Mouse (Mus musculus): ENCODE measurements around the gene Mybl2. TPM values are rescaled to one million over a fixed set of nuclear protein-coding genes. Genes with fewer than 3 reads are reported as not detected.

The Mybl2 gene
- polyA plus RNA-seq, 1 experiment = 5.6 TPM

GRCm38 (mm10) chr2:163032622-163033021, 21.9 kb upstream of the Mybl2 start:
- H3K36me3 ChIP-seq (ENCODE audit: control insufficient read depth, insufficient read depth) = peaks cover 58% of the 10 kb centered on the region
- no peaks in the 10 kb centered on the region for H3K79me2 ChIP-seq (ENCODE audit: control insufficient read depth, insufficient read depth)
- no peak overlapping the region for H3ac ChIP-seq (ENCODE audit: control insufficient read depth, insufficient read length)
- no peak overlapping the region for H3K4me3 ChIP-seq
- no peaks in the 10 kb centered on the region for H3K27me3 ChIP-seq (ENCODE audit: control insufficient read depth, insufficient read depth, insufficient read length)
- TF ChIP-seq MYOG (IDR thresholded peaks at IDR 0.05; ENCODE audit: control insufficient read depth in 1 of 3, insufficient read depth in 1 of 3, insufficient read length in 2 of 3, low read depth in 2 of 3) (no peak), SRF (IDR thresholded peaks at IDR 0.05; ENCODE audit: control insufficient read depth, insufficient read length, low read depth) (no peak), MAX (IDR thresholded peaks at IDR 0.05; ENCODE audit: low read depth) (no peak), CEBPB (IDR thresholded peaks at IDR 0.05; ENCODE audit: insufficient read depth, poor library complexity, severe bottlenecking) (no peak), TCF12 (IDR thresholded peaks at IDR 0.05; ENCODE audit: insufficient read depth, poor library complexity, severe bottlenecking) (no peak), POLR2A (IDR thresholded peaks at IDR 0.05; ENCODE audit: insufficient read length, low read depth) (no peak), E2F4 (IDR thresholded peaks at IDR 0.05; ENCODE audit: insufficient read depth) (no peak), USF1 (IDR thresholded peaks at IDR 0.05; ENCODE audit: low read depth) (no peak), POLR2AphosphoS2 (IDR thresholded peaks at IDR 0.05; ENCODE audit: insufficient read length, low read depth) (no peak), MYOD1 (IDR thresholded peaks at IDR 0.05; ENCODE audit: control insufficient read depth in 1 of 3, insufficient read length in 2 of 3, low read depth in 2 of 3) (no peak), REST (IDR thresholded peaks at IDR 0.05; ENCODE audit: insufficient read depth, insufficient read length) (no peak), TCF3 (IDR thresholded peaks at IDR 0.05; ENCODE audit: insufficient read length, low read depth) (no peak)
- H3K4me2 ChIP-seq (ENCODE audit: low read depth) = no peak overlapping the region

GRCm38 (mm10) chr2:163039940-163040339, 14.5 kb upstream of the Mybl2 start:
- TF ChIP-seq MAX (IDR thresholded peaks at IDR 0.05; ENCODE audit: low read depth) (no peak), MYOG (IDR thresholded peaks at IDR 0.05; ENCODE audit: control insufficient read depth in 1 of 3, insufficient read depth in 1 of 3, insufficient read length in 2 of 3, low read depth in 2 of 3) (no peak), POLR2AphosphoS2 (IDR thresholded peaks at IDR 0.05; ENCODE audit: insufficient read length, low read depth) (no peak), E2F4 (IDR thresholded peaks at IDR 0.05; ENCODE audit: insufficient read depth) (no peak), MYOD1 (IDR thresholded peaks at IDR 0.05; ENCODE audit: control insufficient read depth in 1 of 3, insufficient read length in 2 of 3, low read depth in 2 of 3) (no peak), REST (IDR thresholded peaks at IDR 0.05; ENCODE audit: insufficient read depth, insufficient read length) (no peak), CEBPB (IDR thresholded peaks at IDR 0.05; ENCODE audit: insufficient read depth, poor library complexity, severe bottlenecking) (no peak), POLR2A (IDR thresholded peaks at IDR 0.05; ENCODE audit: insufficient read length, low read depth) (no peak), SRF (IDR thresholded peaks at IDR 0.05; ENCODE audit: control insufficient read depth, insufficient read length, low read depth) (no peak), USF1 (IDR thresholded peaks at IDR 0.05; ENCODE audit: low read depth) (no peak), TCF3 (IDR thresholded peaks at IDR 0.05; ENCODE audit: insufficient read length, low read depth) (no peak), TCF12 (IDR thresholded peaks at IDR 0.05; ENCODE audit: insufficient read depth, poor library complexity, severe bottlenecking) (no peak)
- peaks cover 29% of the 10 kb centered on the region for H3K36me3 ChIP-seq (ENCODE audit: control insufficient read depth, insufficient read depth)

GRCm38 (mm10) chr2:163048125-163048524, 6.4 kb upstream of the Mybl2 start:
- Histone ChIP-seq H3K36me3 (ENCODE audit: control insufficient read depth, insufficient read depth) (peaks cover 22% of the 10 kb centered on the region), H3ac (ENCODE audit: control insufficient read depth, insufficient read length) (no peak overlapping the region), H3K4me2 (ENCODE audit: low read depth) (no peak overlapping the region), H3K27me3 (ENCODE audit: control insufficient read depth, insufficient read depth, insufficient read length) (no peaks in the 10 kb centered on the region), H3K79me2 (ENCODE audit: control insufficient read depth, insufficient read depth) (no peaks in the 10 kb centered on the region), H3K4me3 (no peak overlapping the region)
- TF ChIP-seq TCF12 (IDR thresholded peaks at IDR 0.05; ENCODE audit: insufficient read depth, poor library complexity, severe bottlenecking) (no peak), CEBPB (IDR thresholded peaks at IDR 0.05; ENCODE audit: insufficient read depth, poor library complexity, severe bottlenecking) (no peak), REST (IDR thresholded peaks at IDR 0.05; ENCODE audit: insufficient read depth, insufficient read length) (no peak), POLR2AphosphoS2 (IDR thresholded peaks at IDR 0.05; ENCODE audit: insufficient read length, low read depth) (no peak), MYOG (IDR thresholded peaks at IDR 0.05; ENCODE audit: control insufficient read depth in 1 of 3, insufficient read depth in 1 of 3, insufficient read length in 2 of 3, low read depth in 2 of 3) (no peak), MAX (IDR thresholded peaks at IDR 0.05; ENCODE audit: low read depth) (no peak), MYOD1 (IDR thresholded peaks at IDR 0.05; ENCODE audit: control insufficient read depth in 1 of 3, insufficient read length in 2 of 3, low read depth in 2 of 3) (no peak), POLR2A (IDR thresholded peaks at IDR 0.05; ENCODE audit: insufficient read length, low read depth) (no peak), TCF3 (IDR thresholded peaks at IDR 0.05; ENCODE audit: insufficient read length, low read depth) (no peak), E2F4 (IDR thresholded peaks at IDR 0.05; ENCODE audit: insufficient read depth) (no peak), SRF (IDR thresholded peaks at IDR 0.05; ENCODE audit: control insufficient read depth, insufficient read length, low read depth) (no peak), USF1 (IDR thresholded peaks at IDR 0.05; ENCODE audit: low read depth) (no peak)

More at GRCm38 (mm10) chr2:163039940-163040339, 14.5 kb upstream of the Mybl2 start:
- Histone ChIP-seq H3ac (ENCODE audit: control insufficient read depth, insufficient read length) (no peak overlapping the region), H3K4me2 (ENCODE audit: low read depth) (no peak overlapping the region), H3K27me3 (ENCODE audit: control insufficient read depth, insufficient read depth, insufficient read length) (no peaks in the 10 kb centered on the region), H3K79me2 (ENCODE audit: control insufficient read depth, insufficient read depth) (no peaks in the 10 kb centered on the region), H3K4me3 (no peak overlapping the region)

GRCm38 (mm10) chr2:163049116-163049515, 5.4 kb upstream of the Mybl2 start:
- H3K36me3 ChIP-seq (ENCODE audit: control insufficient read depth, insufficient read depth) = peaks cover 18% of the 10 kb centered on the region
- H3ac ChIP-seq (ENCODE audit: control insufficient read depth, insufficient read length) = no peak overlapping the region
- H3K4me2 ChIP-seq (ENCODE audit: low read depth) = no peak overlapping the region
- H3K27me3 ChIP-seq (ENCODE audit: control insufficient read depth, insufficient read depth, insufficient read length) = no peaks in the 10 kb centered on the region
- no peak overlapping the region for H3K4me3 ChIP-seq
- TF ChIP-seq POLR2AphosphoS2 (IDR thresholded peaks at IDR 0.05; ENCODE audit: insufficient read length, low read depth) = no peak
- no peak for TF ChIP-seq REST (IDR thresholded peaks at IDR 0.05; ENCODE audit: insufficient read depth, insufficient read length)
- H3K79me2 ChIP-seq (ENCODE audit: control insufficient read depth, insufficient read depth) = no peaks in the 10 kb centered on the region

GRCm38 (mm10) chr2:163051691-163052090, 2.8 kb upstream of the Mybl2 start:
- H3K27me3 ChIP-seq (ENCODE audit: control insufficient read depth, insufficient read depth, insufficient read length) = no peaks in the 10 kb centered on the region
- no peak for TF ChIP-seq MAX (IDR thresholded peaks at IDR 0.05; ENCODE audit: low read depth)
- TF ChIP-seq TCF12 (IDR thresholded peaks at IDR 0.05; ENCODE audit: insufficient read depth, poor library complexity, severe bottlenecking) = no peak
- no peak for TF ChIP-seq MYOG (IDR thresholded peaks at IDR 0.05; ENCODE audit: control insufficient read depth in 1 of 3, insufficient read depth in 1 of 3, insufficient read length in 2 of 3, low read depth in 2 of 3)
- TF ChIP-seq POLR2AphosphoS2 (IDR thresholded peaks at IDR 0.05; ENCODE audit: insufficient read length, low read depth) = no peak
- TF ChIP-seq CEBPB (IDR thresholded peaks at IDR 0.05; ENCODE audit: insufficient read depth, poor library complexity, severe bottlenecking) = no peak
- no peak for TF ChIP-seq SRF (IDR thresholded peaks at IDR 0.05; ENCODE audit: control insufficient read depth, insufficient read length, low read depth)
- no peak for TF ChIP-seq TCF3 (IDR thresholded peaks at IDR 0.05; ENCODE audit: insufficient read length, low read depth)
- TF ChIP-seq USF1 (IDR thresholded peaks at IDR 0.05; ENCODE audit: low read depth) = no peak
- H3K79me2 ChIP-seq (ENCODE audit: control insufficient read depth, insufficient read depth) = no peaks in the 10 kb centered on the region
- no peak overlapping the region for H3K4me3 ChIP-seq
- H3ac ChIP-seq (ENCODE audit: control insufficient read depth, insufficient read length) = no peak overlapping the region
- no peak overlapping the region for H3K4me2 ChIP-seq (ENCODE audit: low read depth)
- H3K36me3 ChIP-seq (ENCODE audit: control insufficient read depth, insufficient read depth) = peaks cover 2% of the 10 kb centered on the region

All from myocyte (in vitro differentiated cells).